Mouse (Mus musculus) heart, embryonic 10.5 days (tissue): ENCODE results near the gene Srebf2. TPM values are rescaled to one million over a fixed set of nuclear protein-coding genes. Genes with fewer than 3 reads are reported as not detected.

ENCODE experiments used
- DNase-seq: peaks from one replicate; pipeline ENCODE4 v3.0.0-alpha.2; 2017; ENCODE audit warnings: low spot score
- H3K27ac ChIP-seq: fragments of 300-500 bp; sonication (generic); 2 replicates; pipeline ENCODE4 v1.5.1; 2016; ENCODE audit warnings: mild to moderate bottlenecking
- H3K27me3 ChIP-seq: fragments of 300-500 bp; sonication (generic); 2 replicates; pipeline ENCODE4 v1.6.1; 2016; ENCODE audit warnings: mild to moderate bottlenecking; ENCODE audit not compliant: poor library complexity, insufficient read depth, severe bottlenecking
- H3K36me3 ChIP-seq: fragments of 300-500 bp; sonication (generic); 2 replicates; pipeline ENCODE4 v1.6.1; 2016; ENCODE audit warnings: mild to moderate bottlenecking, moderate library complexity
- H3K4me1 ChIP-seq: fragments of 300-500 bp; sonication (generic); 2 replicates; pipeline ENCODE4 v1.6.1; 2016; ENCODE audit warnings: mild to moderate bottlenecking
- H3K4me3 ChIP-seq: fragments of 300-500 bp; sonication (generic); 2 replicates; pipeline ENCODE4 v1.5.1; 2016; ENCODE audit warnings: mild to moderate bottlenecking, moderate library complexity
- H3K9me3 ChIP-seq: fragments of 300-500 bp; sonication (generic); 2 replicates; pipeline ENCODE4 v1.6.1; 2016; ENCODE audit warnings: mild to moderate bottlenecking, moderate library complexity
- WGBS: fragments of 180-500 bp; shearing (Covaris S2); methylation state at CpG from one replicate; pipeline ENCODE4 v1.1.7; 2016; 5-methylcytosine and 5-hydroxymethylcytosine counted together
- polyA plus RNA-seq: library from polyadenylated mRNA; unstranded; fragments of >200 nt; fragmentation: Nextera tagmentation; extraction: Ambion mirVana; gene quantifications from 2 replicates; pipeline ENCODE4 v1.2.1, GENCODE M21; 2016

The Srebf2 gene
- polyA plus RNA-seq, 1 experiment from 2014 or later = 129 TPM

DNA sequence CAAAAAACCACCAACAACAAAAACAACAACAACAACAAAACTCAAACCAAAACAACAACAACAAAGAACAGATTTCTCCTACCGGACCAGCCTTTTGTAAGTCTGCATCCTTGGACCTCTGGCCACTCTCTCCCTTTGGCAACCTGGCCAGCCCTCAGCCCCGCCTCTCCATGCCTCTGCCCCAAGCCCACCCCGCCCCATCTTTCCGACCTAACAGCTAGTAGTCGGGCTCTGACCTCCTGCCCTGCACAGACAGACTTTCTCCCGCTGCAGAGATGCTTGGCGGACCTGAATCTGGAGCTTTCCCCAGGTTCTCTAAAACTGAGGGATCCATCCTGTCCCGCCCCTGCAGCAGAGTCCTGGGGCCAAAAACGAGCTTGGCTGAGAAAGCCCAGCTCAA lies 71.0 kb downstream of the Srebf2 start:
- peaks cover 32% of the 10 kb centered on the region for H3K4me1 ChIP-seq
- peaks cover 92% of the 10 kb centered on the region for H3K27me3 ChIP-seq
- H3K27ac ChIP-seq = no peak overlapping the region

DNA sequence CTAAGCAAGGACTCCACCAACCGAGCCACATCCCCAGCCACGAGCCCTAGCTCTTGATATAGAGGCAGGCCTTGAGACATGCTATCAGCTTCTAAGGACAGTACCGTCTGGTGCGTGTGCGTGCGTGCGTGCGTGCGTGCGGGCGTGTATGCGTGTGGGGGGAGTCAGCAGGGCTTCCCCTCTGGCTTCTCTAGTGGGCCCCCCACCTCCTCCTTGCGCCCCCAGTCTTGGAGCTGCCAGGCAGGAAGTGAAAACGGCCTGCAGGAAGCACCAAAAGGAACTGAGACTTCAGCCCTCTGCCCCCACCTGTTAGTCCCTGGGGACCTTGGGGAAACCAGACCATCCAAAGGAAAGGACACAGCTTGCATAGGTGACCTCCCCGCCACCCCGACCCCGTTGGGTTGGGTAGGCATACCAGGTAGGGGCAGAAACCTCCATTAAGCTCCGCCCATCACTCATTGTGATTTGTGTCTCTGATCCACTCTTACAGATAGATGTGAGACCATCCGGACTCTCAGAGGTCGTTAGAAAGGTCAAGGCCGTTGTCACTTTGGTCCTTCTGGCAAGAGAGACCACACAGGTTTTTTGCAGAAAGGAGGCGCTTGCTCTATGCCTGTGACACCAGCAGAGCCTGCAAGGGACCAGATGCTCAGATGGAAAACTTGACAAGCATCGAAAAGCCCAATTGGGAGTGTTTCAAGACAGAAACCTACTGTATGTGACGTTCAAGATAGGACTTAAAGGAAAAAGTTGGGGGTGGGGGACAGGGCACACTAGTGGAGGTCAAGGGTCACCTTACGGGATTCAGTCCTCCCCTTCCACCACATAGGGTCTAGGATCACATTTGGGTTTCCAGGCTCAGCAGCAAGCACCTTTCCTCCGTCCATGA lies 72.0 kb downstream of the Srebf2 start:
- 71% methylated on average over 26 of the region's 26 CpGs for WGBS
- no peak for DNase-seq
- peaks cover 38% of the 10 kb centered on the region for H3K4me1 ChIP-seq
- no peaks in the 10 kb centered on the region for H3K9me3 ChIP-seq
- no peaks in the 10 kb centered on the region for H3K36me3 ChIP-seq
- peaks cover 92% of the 10 kb centered on the region for H3K27me3 ChIP-seq
- H3K4me3 ChIP-seq = no peak overlapping the region
- H3K27ac ChIP-seq = no peak overlapping the region

More for the DNA sequence above, 71.0 kb downstream of the Srebf2 start:
- WGBS = 26% methylated on average over 9 of the region's 9 CpGs
- H3K36me3 ChIP-seq = no peaks in the 10 kb centered on the region
- H3K4me3 ChIP-seq = no peak overlapping the region
- no peak for DNase-seq
- no peaks in the 10 kb centered on the region for H3K9me3 ChIP-seq

- Histone ChIP-seq H3K9me3 (no peaks in the 10 kb centered on the region), H3K4me3 (no peak overlapping the region), H3K27ac (no peak overlapping the region), H3K36me3 (no peaks in the 10 kb centered on the region), H3K27me3 (peaks cover 92% of the 10 kb centered on the region), H3K4me1 (peaks cover 46% of the 10 kb centered on the region)
- 65% methylated on average over 12 of the region's 12 CpGs for WGBS
- DNase-seq = no peak
Observed at GRCm38 (mm10) chr15:82220003-82220675, 73.2 kb downstream of the Srebf2 start.

GRCm38 (mm10) chr15:82221104-82221860 lies 74.3 kb downstream of the Srebf2 start:
- DNase-seq = no peak
- Histone ChIP-seq H3K4me3 (no peak overlapping the region), H3K36me3 (no peaks in the 10 kb centered on the region), H3K9me3 (no peaks in the 10 kb centered on the region), H3K27me3 (peaks cover 91% of the 10 kb centered on the region), H3K4me1 (peaks cover 38% of the 10 kb centered on the region), H3K27ac (0 out of 2 replicates have a peak overlapping the region, but pooled peaks have one; percentile 4)
- WGBS = 64% methylated on average over 14 of the region's 14 CpGs

- Histone ChIP-seq H3K27me3 (peaks cover 81% of the 10 kb centered on the region), H3K36me3 (no peaks in the 10 kb centered on the region), H3K4me1 (peaks cover 25% of the 10 kb centered on the region), H3K9me3 (no peaks in the 10 kb centered on the region), H3K4me3 (peak overlapping the region; percentile 56), H3K27ac (0 out of 2 replicates have a peak overlapping the region, but pooled peaks have one; percentile 7)
- DNase-seq = no peak
- 13% methylated on average over 7 of the region's 7 CpGs for WGBS
Observed at GRCm38 (mm10) chr15:82223251-82223650, 76.3 kb downstream of the Srebf2 start.

- Histone ChIP-seq H3K27me3 (peaks cover 75% of the 10 kb centered on the region), H3K9me3 (no peaks in the 10 kb centered on the region), H3K27ac (peak within 1 kb of the TSS; percentile 7), H3K4me3 (peak within 1 kb of the TSS; percentile 56), H3K4me1 (peaks cover 20% of the 10 kb centered on the region), H3K36me3 (no peaks in the 10 kb centered on the region)
- no peak for DNase-seq
- 1% methylated on average over 44 of the region's 44 CpGs for WGBS
Observed at GRCm38 (mm10) chr15:82223657-82224601, 76.9 kb downstream of the Srebf2 start, which contains the start of gene Tnfrsf13c. Tnfrsf13c (minus strand) TSS chr15:82224369.

DNA sequence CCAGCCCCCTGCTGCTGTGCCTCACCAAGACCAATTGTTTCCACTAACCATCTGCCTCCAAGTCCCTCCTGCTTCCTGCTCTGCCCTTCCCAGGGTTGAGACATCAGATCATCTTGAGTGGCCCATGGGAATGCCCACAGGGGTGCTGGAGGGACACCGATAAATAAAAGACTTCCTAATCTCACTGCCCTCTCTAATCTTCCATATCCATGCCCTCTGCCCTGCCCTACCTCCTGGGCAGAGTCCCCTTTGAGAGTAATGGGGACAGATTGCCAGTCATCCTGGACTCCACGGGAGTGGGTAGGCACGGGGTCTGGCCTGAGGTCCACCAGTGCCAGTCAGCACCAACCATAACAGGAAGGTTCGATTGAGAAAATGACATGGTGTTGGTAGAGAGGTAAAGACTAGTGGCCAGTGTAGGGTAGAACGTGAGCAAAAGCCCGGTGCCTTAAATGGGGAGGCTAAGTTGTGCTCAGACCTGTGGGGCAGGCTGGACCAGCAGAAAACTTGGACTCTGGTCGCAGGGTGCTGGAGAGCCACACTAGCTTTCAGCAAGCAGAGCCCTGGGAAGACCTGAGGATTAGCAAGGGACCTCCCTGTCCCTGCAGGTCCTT lies 77.7 kb downstream of the Srebf2 start:
- peak overlapping the region; percentile 56 for H3K4me3 ChIP-seq
- peak overlapping the region; percentile 7 for H3K27ac ChIP-seq
- H3K27me3 ChIP-seq = peaks cover 76% of the 10 kb centered on the region
- no peaks in the 10 kb centered on the region for H3K9me3 ChIP-seq
- 29% methylated on average over 7 of the region's 7 CpGs for WGBS
- H3K4me1 ChIP-seq = peaks cover 26% of the 10 kb centered on the region
- no peak for DNase-seq
- H3K36me3 ChIP-seq = no peaks in the 10 kb centered on the region

DNA sequence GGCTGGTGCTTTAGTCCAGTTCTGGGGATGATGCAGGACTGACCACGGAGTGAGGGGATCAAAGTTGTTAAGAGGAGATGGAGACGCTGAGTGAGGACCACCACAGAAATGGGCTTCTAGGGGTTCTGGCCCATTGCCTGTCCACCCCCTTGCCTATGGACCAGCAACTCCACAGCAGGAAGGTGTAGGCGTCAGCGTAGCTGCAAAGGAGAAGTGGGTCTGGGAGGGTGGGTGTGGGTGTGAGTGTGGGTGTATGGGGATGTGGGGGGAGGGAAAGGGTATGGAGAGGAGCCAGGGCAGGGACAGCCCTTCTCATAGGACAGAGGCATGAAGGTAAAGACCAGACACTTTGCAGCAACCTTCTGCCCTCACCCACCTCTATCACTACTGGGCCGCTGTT lies 78.8 kb downstream of the Srebf2 start:
- 82% methylated on average over 5 of the region's 5 CpGs for WGBS
- H3K36me3 ChIP-seq = no peaks in the 10 kb centered on the region
- peaks cover 79% of the 10 kb centered on the region for H3K27me3 ChIP-seq
- H3K27ac ChIP-seq = no peak overlapping the region
- no peak for DNase-seq
- H3K9me3 ChIP-seq = no peaks in the 10 kb centered on the region
- peaks cover 36% of the 10 kb centered on the region for H3K4me1 ChIP-seq
- H3K4me3 ChIP-seq = no peak overlapping the region

- Histone ChIP-seq H3K4me1 (peaks cover 21% of the 10 kb centered on the region), H3K27ac (peak overlapping the region; percentile 75), H3K4me3 (no peak overlapping the region), H3K27me3 (peaks cover 56% of the 10 kb centered on the region), H3K36me3 (peaks cover 13% of the 10 kb centered on the region; the same call in 1 of the 2 replicates), H3K9me3 (no peaks in the 10 kb centered on the region)
- WGBS = 34% methylated on average over 11 of the region's 11 CpGs
- peak; percentile 88 for DNase-seq
Observed at GRCm38 (mm10) chr15:82229542-82230045, 82.6 kb downstream of the Srebf2 start.

GRCm38 (mm10) chr15:82230098-82230611 lies 83.2 kb downstream of the Srebf2 start:
- WGBS = 64% methylated on average over 6 of the region's 6 CpGs
- Histone ChIP-seq H3K4me1 (peaks cover 22% of the 10 kb centered on the region), H3K27ac (peak overlapping the region; percentile 75), H3K27me3 (peaks cover 51% of the 10 kb centered on the region), H3K36me3 (peaks cover 14% of the 10 kb centered on the region; the same call in 1 of the 2 replicates), H3K4me3 (no peak overlapping the region), H3K9me3 (no peaks in the 10 kb centered on the region)
- no peak for DNase-seq

GRCm38 (mm10) chr15:82231100-82231499 lies 84.1 kb downstream of the Srebf2 start:
- H3K4me3 ChIP-seq = no peak overlapping the region
- 67% methylated on average over 4 of the region's 4 CpGs for WGBS
- no peak for DNase-seq
- H3K36me3 ChIP-seq = peaks cover 14% of the 10 kb centered on the region; the same call in 1 of the 2 replicates
- H3K27me3 ChIP-seq = peaks cover 41% of the 10 kb centered on the region
- 0 out of 2 replicates have a peak overlapping the region, but pooled peaks have one; percentile 75 for H3K27ac ChIP-seq
- H3K4me1 ChIP-seq = peaks cover 32% of the 10 kb centered on the region
- H3K9me3 ChIP-seq = no peaks in the 10 kb centered on the region
